Mouse (Mus musculus) G1E (cell line): ENCODE results near the gene Gprc5b. TPM values are rescaled to one million over a fixed set of nuclear protein-coding genes. Genes with fewer than 3 reads are reported as not detected.

Source experiments
- ATAC-seq: 2 replicates; pipeline ENCODE4 v1.8.0; 2016; ENCODE audit warnings: mild to moderate bottlenecking; ENCODE audit not compliant: insufficient number of reproducible peaks, poor library complexity, low FRiP score, severe bottlenecking; ENCODE audit errors: extremely low read depth
- DNase-seq: peaks from one replicate; pipeline ENCODE4 v3.0.0; 2012; ENCODE audit warnings: low spot score
- H3K27me3 ChIP-seq: 2 replicates; pipeline ENCODE4 v1.6.1; 2012; ENCODE audit warnings: mild to moderate bottlenecking, low read length, inconsistent platforms; ENCODE audit not compliant: insufficient read depth
- H3K36me3 ChIP-seq: replicated peaks from 2 replicates; pipeline ENCODE3; 2012; ENCODE audit warnings: mild to moderate bottlenecking, inconsistent platforms
- H3K4me1 ChIP-seq: 2 replicates; pipeline ENCODE4 v1.6.1; 2012; ENCODE audit warnings: low read depth, low read length, inconsistent platforms, mixed read lengths; ENCODE audit not compliant: insufficient read depth
- H3K4me3 ChIP-seq: 2 replicates; pipeline ENCODE4 v1.5.1; 2012; ENCODE audit warnings: low read depth, mild to moderate bottlenecking, inconsistent platforms, low read length, moderate library complexity, mixed read lengths
- H3K9me3 ChIP-seq: replicated peaks from 2 replicates; pipeline ENCODE4 v1.6.1; 2012; ENCODE audit warnings: inconsistent platforms
- CTCF ChIP-seq: IDR thresholded peaks from 2 replicates; pipeline ENCODE4 v1.5.1; 2012; ENCODE audit warnings: low read depth, low read length, inconsistent platforms, mixed read lengths
- GATA1 ChIP-seq: IDR thresholded peaks from 2 replicates; pipeline ENCODE4 v1.6.1; 2012; ENCODE audit warnings: borderline replicate concordance, low read length, inconsistent platforms, mixed read lengths
- GATA2 ChIP-seq: IDR thresholded peaks from 2 replicates; pipeline ENCODE4 v1.6.1; 2012; ENCODE audit warnings: low read depth, low read length, inconsistent platforms, borderline replicate concordance
- POLR2AphosphoS5 ChIP-seq: IDR thresholded peaks from 2 replicates; pipeline ENCODE4 v1.6.1; 2012; ENCODE audit warnings: low read depth, low read length, inconsistent platforms; ENCODE audit not compliant: insufficient replicate concordance
- TAL1 ChIP-seq: conservative IDR thresholded peaks from 2 replicates; pipeline ENCODE4 v1.6.1; 2012; ENCODE audit warnings: low read depth, low read length, inconsistent platforms, mixed read lengths
- polyA plus RNA-seq: library from polyadenylated mRNA; stranded (reverse); fragments of >175 nt; gene quantifications from 2 replicates; pipeline ENCODE4 v1.2.3, GENCODE M21; 2012
- total RNA-seq, 2 experiments: library from RNA; stranded (forward) in 1 of 2; stranded (reverse) in 1 of 2; fragments of 200-1000 nt in 1 of 2; fragments of >200 nt in 1 of 2; fragmentation: Nextera tagmentation in 1 of 2; gene quantifications; 2 replicates each; pipeline ENCODE4 v1.2.3; 2014 to 2017

Gprc5b gene
- total and polyA plus RNA-seq, 3 experiments: 0.16 TPM; not detected in 2

GRCm38 (mm10) chr7:119019537-119019936 is 24.5 kb upstream of the Gprc5b start:
- Histone ChIP-seq H3K9me3 (peaks cover 21% of the 10 kb centered on the region), H3K4me1 (no peaks in the 10 kb centered on the region), H3K36me3 (no peaks in the 10 kb centered on the region), H3K27me3 (no peaks in the 10 kb centered on the region), H3K4me3 (no peak overlapping the region)
- TF ChIP-seq POLR2AphosphoS5 (no peak), GATA2 (no peak), GATA1 (no peak), TAL1 (no peak), CTCF (no peak)
- ATAC-seq (no peak), DNase-seq (no peak)

DNA sequence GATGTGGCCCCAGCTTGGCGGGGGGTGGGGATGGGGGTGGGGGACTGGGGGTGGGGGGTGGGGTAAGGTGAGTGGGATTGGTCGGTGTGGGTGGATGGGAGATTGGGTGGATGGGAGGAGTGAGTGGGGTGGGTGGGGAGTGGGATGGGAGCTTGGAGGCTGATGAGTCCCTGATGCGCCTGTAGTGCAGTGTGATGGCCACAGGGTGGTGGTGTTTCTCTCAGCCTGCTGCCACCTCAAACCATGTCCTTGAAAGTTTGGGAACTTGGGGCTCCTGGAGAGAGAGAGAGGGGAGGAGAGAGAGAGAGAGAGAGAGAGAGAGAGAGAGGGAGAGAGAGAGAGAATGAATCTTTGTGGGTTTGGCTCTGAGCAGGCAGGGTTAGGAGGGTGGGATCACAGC is 20.7 kb upstream of the Gprc5b start:
- Histone ChIP-seq H3K4me3 (no peak overlapping the region), H3K4me1 (no peaks in the 10 kb centered on the region), H3K36me3 (no peaks in the 10 kb centered on the region), H3K9me3 (peaks cover 6% of the 10 kb centered on the region; the same call in 1 of the 2 replicates), H3K27me3 (no peaks in the 10 kb centered on the region; the same call in 1 of the 2 replicates)
- no peak for ATAC-seq
- no peak for TF ChIP-seq GATA2
- TF ChIP-seq CTCF: no peak
- no peak for TF ChIP-seq TAL1
- no peak for TF ChIP-seq POLR2AphosphoS5
- no peak for TF ChIP-seq GATA1
- DNase-seq: no peak

GRCm38 (mm10) chr7:119010854-119011529 is 16.0 kb upstream of the Gprc5b start:
- no peaks in the 10 kb centered on the region for H3K4me1 ChIP-seq
- H3K36me3 ChIP-seq: no peaks in the 10 kb centered on the region
- DNase-seq (no peak), ATAC-seq (no peak)
- H3K9me3 ChIP-seq: no peaks in the 10 kb centered on the region
- TF ChIP-seq TAL1: no peak
- TF ChIP-seq CTCF: peak; percentile 68
- H3K4me3 ChIP-seq: no peak overlapping the region
- H3K27me3 ChIP-seq: no peaks in the 10 kb centered on the region; the same call in 1 of the 2 replicates

DNA sequence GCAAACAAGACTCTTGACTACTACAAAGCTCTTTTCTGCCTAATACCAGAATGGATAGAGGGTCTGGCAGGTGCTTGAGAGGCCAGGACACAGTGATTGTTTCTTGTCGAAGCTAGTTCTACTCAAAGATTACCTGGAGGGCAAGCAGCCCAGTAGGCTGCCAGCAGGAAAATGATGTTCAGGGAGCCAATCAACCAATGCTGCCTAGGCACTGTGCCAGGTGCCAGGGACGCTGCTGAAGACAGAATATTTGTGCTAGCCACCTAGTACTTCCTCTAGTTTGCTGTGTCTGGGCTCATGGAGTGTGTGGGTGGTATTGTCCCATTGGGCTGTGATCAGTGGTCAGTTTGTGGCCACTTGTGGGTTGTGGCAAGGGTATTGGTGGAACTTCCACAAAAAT is 7.5 kb upstream of the Gprc5b start:
- no peak overlapping the region for H3K4me3 ChIP-seq
- no peak for DNase-seq
- ATAC-seq: no peak
- H3K27me3 ChIP-seq: peaks cover 9% of the 10 kb centered on the region; the same call in 1 of the 2 replicates
- no peaks in the 10 kb centered on the region for H3K9me3 ChIP-seq
- H3K36me3 ChIP-seq: no peaks in the 10 kb centered on the region
- no peaks in the 10 kb centered on the region for H3K4me1 ChIP-seq
- no peak for TF ChIP-seq CTCF
- TF ChIP-seq POLR2AphosphoS5: no peak
- no peak for TF ChIP-seq GATA2

DNA sequence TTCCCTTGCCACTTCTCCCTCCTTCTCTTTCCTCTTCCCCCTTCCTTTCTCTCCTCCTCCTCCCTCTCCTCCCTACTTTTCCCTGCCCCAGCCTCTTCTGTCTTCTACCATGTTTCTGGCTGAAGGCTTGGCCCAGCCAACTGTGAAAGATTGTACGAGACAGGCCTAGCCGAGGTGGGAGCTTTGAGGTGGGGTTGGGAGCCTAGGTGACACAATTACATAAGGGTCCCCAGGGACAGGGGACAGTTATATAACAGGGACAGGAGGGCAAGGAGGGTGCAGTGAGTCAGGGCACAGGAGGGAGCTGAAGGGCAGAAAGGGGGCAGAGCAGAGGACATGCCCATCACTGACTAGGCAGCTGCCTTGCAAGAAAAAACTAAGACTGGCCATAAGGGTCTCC is 7.0 kb upstream of the Gprc5b start:
- no peaks in the 10 kb centered on the region for H3K4me1 ChIP-seq
- ATAC-seq: no peak
- H3K36me3 ChIP-seq: no peaks in the 10 kb centered on the region
- TF ChIP-seq CTCF: no peak
- no peak for TF ChIP-seq POLR2AphosphoS5
- TF ChIP-seq GATA1: no peak
- no peak for TF ChIP-seq TAL1
- TF ChIP-seq GATA2: no peak
- peaks cover 9% of the 10 kb centered on the region; the same call in 1 of the 2 replicates for H3K27me3 ChIP-seq
- H3K9me3 ChIP-seq: no peaks in the 10 kb centered on the region
- no peak overlapping the region for H3K4me3 ChIP-seq
- no peak for DNase-seq

- DNase-seq (no peak), ATAC-seq (no peak)
- no peak overlapping the region for H3K4me3 ChIP-seq
- H3K27me3 ChIP-seq: peaks cover 12% of the 10 kb centered on the region; the same call in 1 of the 2 replicates
- no peaks in the 10 kb centered on the region for H3K36me3 ChIP-seq
- no peaks in the 10 kb centered on the region for H3K4me1 ChIP-seq
- peaks cover 2% of the 10 kb centered on the region; the same call in 1 of the 2 replicates for H3K9me3 ChIP-seq
- no peak for TF ChIP-seq CTCF
- no peak for TF ChIP-seq POLR2AphosphoS5
- TF ChIP-seq GATA1: no peak
- no peak for TF ChIP-seq GATA2
- no peak for TF ChIP-seq TAL1
Measured at GRCm38 (mm10) chr7:118999857-119000256, 4.8 kb upstream of the Gprc5b start.
